Mouse (Mus musculus): ENCODE data around the gene Tor1a.

GRCm38 (mm10) chr2:30995432-30995996, 27.8 kb upstream of the Tor1a start:
- TF ChIP-seq POLR2A (IDR thresholded peaks at IDR 0.05; ENCODE audit: insufficient read length, low read depth) = no peak
- TF ChIP-seq CEBPB (IDR thresholded peaks at IDR 0.05; ENCODE audit: insufficient read depth, poor library complexity, severe bottlenecking) = no peak
- TF ChIP-seq POLR2AphosphoS2 (IDR thresholded peaks at IDR 0.05; ENCODE audit: insufficient read length, low read depth) = no peak
- TF ChIP-seq MAX (IDR thresholded peaks at IDR 0.05; ENCODE audit: low read depth) = no peak
- no peak for TF ChIP-seq E2F4 (IDR thresholded peaks at IDR 0.05; ENCODE audit: insufficient read depth)
